ENCODE assay signal across 14 mouse cellular contexts in genomic region chr5:47299602-47300001, GRCm38 (mm10).
DNase-seq lines count a peak whose midpoint lies in the region; ATAC-seq lines count a peak whose summit lies in the region.
"Had no signal": no experiment of that assay in that cellular context is flagged by ENCODE, and none has a peak within 500 bp of the region (broad histone marks: within the 10 kb centered on the region; RNA-seq: fewer than 3 reads in every experiment).

No protein-coding gene starts in this region.

- intact Hi-C loops in left cerebral cortex, postnatal 4 days (cut with DNase I), result no loop called here

- ATAC-seq in activated CD4-positive, CD25-positive, alpha-beta regulatory T cell, adult 4 months, result no peak
- ATAC-seq: inflammation-experienced regulatory T-cells, adult 6 months; Patski had no signal

- peak; percentile 8 to 73 for DNase-seq in frontal cortex, postnatal 36 days (ENCODE audit: low spot score in 2 of 2)
- DNase-seq in frontal cortex, postnatal 14 days (ENCODE audit: low spot score in 2 of 2), result no peak
- peak; percentile 10 to 19 for DNase-seq in left cerebral cortex, adult 18-20 months (ENCODE audit: low spot score in 2 of 2)
- no peak for DNase-seq in left cerebral cortex, postnatal 4 days
- DNase-seq in layer of hippocampus, adult 8-10 months (ENCODE audit: low spot score in 2 of 2), result peak; percentile 11 to 14
- DNase-seq in thymus, postnatal 25 days, result no peak
- DNase-seq: adrenal gland, postnatal 25 days; cerebellum, adult 9-10 months; gastrocnemius, postnatal 36 days; liver, embryonic 13.5 days; thymus, adult 18-20 months had no signal

Comparison
In these comparisons a context has a peak if more than half of its experiments do, and no peak if none do; other contexts are left out.
1. DNase-seq: peak in frontal cortex, postnatal 36 days (2 of 2), left cerebral cortex, adult 18-20 months (2 of 2) and layer of hippocampus, adult 8-10 months (2 of 2); none in frontal cortex, postnatal 14 days (0 of 2), left cerebral cortex, postnatal 4 days (single experiment) and thymus, postnatal 25 days (single experiment).